Mouse (Mus musculus): ENCODE data around the gene Muc5ac. TPM values are rescaled to one million over a fixed set of nuclear protein-coding genes. Genes with fewer than 3 reads are reported as not detected.

Gene Muc5ac
- total and polyA plus RNA-seq, 2 experiments from 2014 or later: not detected

DNA sequence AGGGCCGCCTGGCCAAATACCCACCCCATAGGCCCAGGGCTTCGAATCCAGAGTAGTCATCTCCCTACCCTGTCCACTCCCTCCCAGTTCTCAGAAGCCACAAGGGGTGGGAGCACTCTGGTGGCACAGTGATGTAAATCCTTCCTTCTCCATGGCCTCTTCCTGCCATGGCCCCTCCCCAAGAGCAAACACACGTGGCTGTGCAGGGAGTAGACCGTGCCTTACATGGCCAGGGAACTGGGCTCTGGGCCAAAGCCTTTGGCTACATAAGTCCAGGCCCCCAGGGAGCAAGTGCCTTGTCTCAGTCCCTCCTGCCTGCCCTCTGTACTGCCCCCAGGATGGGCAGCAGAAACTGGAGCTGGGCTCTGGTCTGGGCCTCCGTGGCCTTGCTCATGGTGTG is 50.0 kb downstream of the Muc5ac start, which contains the start of gene Muc5b:
Gene Muc5b, plus strand, starts transcription at position 292 of the 400 bp plus-strand sequence.
- Histone ChIP-seq H3K9ac (replicated peaks; ENCODE audit: low read length, poor library complexity, severe bottlenecking) (no peak within 1 kb of the TSS), H3K27ac (ENCODE audit: low read depth, low read length) (no peak within 1 kb of the TSS), H3K9me3 (ENCODE audit: low read length) (no peaks in the 10 kb centered on the region), H3K36me3 (ENCODE audit: insufficient read depth, low read length) (no peaks in the 10 kb centered on the region), H3K4me3 (ENCODE audit: low read depth, low read length) (no peak within 1 kb of the TSS), H3K4me2 (ENCODE audit: low read depth, low read length, poor library complexity, severe bottlenecking) (no peak within 1 kb of the TSS), H3K27me3 (ENCODE audit: insufficient read depth, low read length) (no peaks in the 10 kb centered on the region), H3K4me1 (ENCODE audit: insufficient read depth, low read length) (no peaks in the 10 kb centered on the region)
- ATAC-seq (ENCODE audit: low FRiP score) (no peak), DNase-seq (ENCODE audit: low spot score) (peak; percentile 40)
- no peak for TF ChIP-seq CTCF (IDR thresholded peaks at IDR 0.05)
- 61% methylated on average over 5 of the region's 5 CpGs for WGBS

DNA sequence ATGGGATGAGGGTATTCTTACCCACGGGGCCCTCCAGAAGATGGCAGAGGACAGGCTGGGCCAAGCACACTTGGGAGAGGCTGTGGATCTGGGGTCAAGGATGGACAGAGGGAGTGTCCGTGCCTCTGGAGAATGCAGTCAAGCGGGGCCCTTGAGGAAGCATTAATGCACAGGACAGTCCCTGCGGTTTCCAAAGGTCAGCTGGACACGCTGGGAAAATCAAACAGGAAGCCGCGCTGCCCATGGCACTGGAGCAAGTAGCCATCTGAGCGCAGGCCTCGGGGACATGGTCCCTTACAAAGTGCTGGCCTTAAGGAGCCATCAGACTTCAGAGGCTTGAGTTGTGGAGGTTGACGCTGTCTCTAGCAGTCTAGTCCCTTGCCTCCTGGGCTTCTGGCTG is 51.6 kb downstream of the Muc5ac start:
- H3K4me2 ChIP-seq (ENCODE audit: low read depth, low read length, poor library complexity, severe bottlenecking): no peak overlapping the region
- no peak for ATAC-seq (ENCODE audit: low FRiP score)
- no peaks in the 10 kb centered on the region for H3K4me1 ChIP-seq (ENCODE audit: insufficient read depth, low read length)
- H3K27ac ChIP-seq (ENCODE audit: low read depth, low read length): no peak overlapping the region
- no peak for TF ChIP-seq CTCF (IDR thresholded peaks at IDR 0.05)
- no peak for DNase-seq (ENCODE audit: low spot score)
- H3K9ac ChIP-seq (replicated peaks; ENCODE audit: low read length, poor library complexity, severe bottlenecking): no peak overlapping the region
- no peaks in the 10 kb centered on the region for H3K9me3 ChIP-seq (ENCODE audit: low read length)
- H3K27me3 ChIP-seq (ENCODE audit: insufficient read depth, low read length): no peaks in the 10 kb centered on the region
- no peaks in the 10 kb centered on the region for H3K36me3 ChIP-seq (ENCODE audit: insufficient read depth, low read length)
- 91% methylated on average over 10 of the region's 10 CpGs for WGBS
- H3K4me3 ChIP-seq (ENCODE audit: low read depth, low read length): no peak overlapping the region

DNA sequence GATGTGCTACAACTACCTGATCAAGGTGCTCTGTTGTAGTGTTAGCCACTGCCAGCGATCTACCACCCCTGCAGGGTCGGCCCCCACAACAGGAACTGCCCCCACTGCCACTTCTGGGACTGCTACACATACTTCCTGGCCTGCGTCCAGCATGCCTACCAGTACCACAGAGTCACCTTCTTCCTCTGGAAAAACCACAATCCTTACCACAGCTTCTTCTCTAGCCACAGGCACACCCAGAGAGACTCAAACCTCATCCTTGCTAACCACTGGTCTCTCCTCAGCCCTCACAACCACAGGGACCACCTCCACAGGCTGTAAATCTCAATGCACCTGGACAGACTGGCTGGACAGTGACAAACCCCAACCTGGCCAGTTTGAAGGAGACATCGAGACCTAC is 72.3 kb downstream of the Muc5ac start:
- Histone ChIP-seq H3K4me1 (ENCODE audit: insufficient read depth, low read length) (no peaks in the 10 kb centered on the region), H3K27me3 (ENCODE audit: insufficient read depth, low read length) (no peaks in the 10 kb centered on the region), H3K4me3 (ENCODE audit: low read depth, low read length) (no peak overlapping the region), H3K9ac (replicated peaks; ENCODE audit: low read length, poor library complexity, severe bottlenecking) (no peak overlapping the region), H3K9me3 (ENCODE audit: low read length) (no peaks in the 10 kb centered on the region), H3K36me3 (ENCODE audit: insufficient read depth, low read length) (no peaks in the 10 kb centered on the region), H3K4me2 (ENCODE audit: low read depth, low read length, poor library complexity, severe bottlenecking) (no peak overlapping the region), H3K27ac (ENCODE audit: low read depth, low read length) (no peak overlapping the region)
- no peak for DNase-seq (ENCODE audit: low spot score)
- WGBS: 89% methylated on average over 4 of the region's 4 CpGs
- no peak for TF ChIP-seq CTCF (IDR thresholded peaks at IDR 0.05)
- ATAC-seq (ENCODE audit: low FRiP score): no peak

Other genes starting within 250 kb of the Muc5ac start
- 35.4 and 42.8 TPM in 2 replicates for gene Chid1, start 249.1 kb upstream of the Muc5ac start, total RNA-seq (2014; rRNA removed)
- 47.5 and 55.4 TPM in 2 replicates for gene Chid1, start 249.1 kb upstream of the Muc5ac start, polyA plus RNA-seq (2015; fragmentation: Nextera tagmentation; extraction: Ambion mirVana)
- gene Ap2a2, start 226.8 kb upstream of the Muc5ac start, total RNA-seq (2014; rRNA removed): 203 and 220 TPM in 2 replicates
- 129 TPM in 2 replicates for gene Ap2a2, start 226.8 kb upstream of the Muc5ac start, polyA plus RNA-seq (2015; fragmentation: Nextera tagmentation; extraction: Ambion mirVana)
- gene Muc6, start 133.7 kb upstream of the Muc5ac start, total RNA-seq (2014; rRNA removed): not detected in 2 replicates
- gene Muc6, start 133.7 kb upstream of the Muc5ac start, polyA plus RNA-seq (2015; fragmentation: Nextera tagmentation; extraction: Ambion mirVana): 0.12 and 0.16 TPM in 2 replicates
- 0.77 and 1.0 TPM in 2 replicates for gene Muc2, start 98.6 kb upstream of the Muc5ac start, total RNA-seq (2014; rRNA removed)
- 0.49 and 0.58 TPM in 2 replicates for gene Muc2, start 98.6 kb upstream of the Muc5ac start, polyA plus RNA-seq (2015; fragmentation: Nextera tagmentation; extraction: Ambion mirVana)
- gene Muc5b, start 50.1 kb downstream of the Muc5ac start, total RNA-seq (2014; rRNA removed): 0.05 TPM in 1 of 2 replicates, not detected in the other
- gene Muc5b, start 50.1 kb downstream of the Muc5ac start, polyA plus RNA-seq (2015; fragmentation: Nextera tagmentation; extraction: Ambion mirVana): 0.02 and 0.04 TPM in 2 replicates
- gene Tollip, start 129.5 kb downstream of the Muc5ac start, total RNA-seq (2014; rRNA removed): 99.4 and 110 TPM in 2 replicates
- 78.0 and 81.3 TPM in 2 replicates for gene Tollip, start 129.5 kb downstream of the Muc5ac start, polyA plus RNA-seq (2015; fragmentation: Nextera tagmentation; extraction: Ambion mirVana)
- 137 and 159 TPM in 2 replicates for gene Brsk2, start 160.8 kb downstream of the Muc5ac start, total RNA-seq (2014; rRNA removed)
- gene Brsk2, start 160.8 kb downstream of the Muc5ac start, polyA plus RNA-seq (2015; fragmentation: Nextera tagmentation; extraction: Ambion mirVana): 18.9 and 20.1 TPM in 2 replicates